Mouse (Mus musculus) heart, embryonic 16.5 days (tissue): ENCODE results near the gene Olfr600. TPM values are rescaled to one million over a fixed set of nuclear protein-coding genes. Genes with fewer than 3 reads are reported as not detected.
"Not testable (repeated sequence)": the region's sequence is repeated elsewhere in the genome, so short reads cannot be mapped to it uniquely, and the experiment has no call there.

Experiments
- ATAC-seq: fragments of 200-750 bp; cut with Nextera tagmentation; replicated peaks from 2 replicates; pipeline ENCODE4 v1.8.0; 2017; ENCODE audit warnings: moderate number of reproducible peaks; ENCODE audit not compliant: insufficient read depth, low FRiP score; ENCODE audit errors: extremely low read depth
- H3K27ac ChIP-seq: fragments of 300-500 bp; sonication (generic); 2 replicates; pipeline ENCODE4 v1.5.1; 2014; ENCODE audit warnings: mild to moderate bottlenecking, low read length, control low read depth, moderate library complexity
- H3K27me3 ChIP-seq: fragments of 300-500 bp; sonication (generic); 2 replicates; pipeline ENCODE4 v1.6.1; 2014; ENCODE audit warnings: low read length, mixed read lengths; ENCODE audit not compliant: control insufficient read depth, insufficient read depth
- H3K36me3 ChIP-seq: fragments of 300-500 bp; sonication (generic); 2 replicates; pipeline ENCODE4 v1.6.1; 2014; ENCODE audit not compliant: control insufficient read depth, insufficient read depth
- H3K4me1 ChIP-seq: fragments of 300-500 bp; sonication (generic); 2 replicates; pipeline ENCODE4 v1.6.1; 2014; ENCODE audit warnings: low read length, mixed read lengths; ENCODE audit not compliant: control insufficient read depth, insufficient read depth
- H3K4me2 ChIP-seq: fragments of 300-500 bp; sonication (generic); 2 replicates; pipeline ENCODE4 v1.6.1; 2014; ENCODE audit warnings: low read depth, mild to moderate bottlenecking, control low read depth, low read length
- H3K4me3 ChIP-seq: fragments of 300-500 bp; sonication (generic); 2 replicates; pipeline ENCODE4 v1.5.1; 2014; ENCODE audit warnings: mild to moderate bottlenecking, control low read depth, low read length
- H3K9ac ChIP-seq: fragments of 300-500 bp; sonication (generic); 2 replicates; pipeline ENCODE4 v1.6.1; 2014; ENCODE audit warnings: low read length, control low read depth
- H3K9me3 ChIP-seq: fragments of 300-500 bp; sonication (generic); replicated peaks from 2 replicates; pipeline ENCODE4 v1.6.1; 2016; ENCODE audit warnings: low read length; ENCODE audit not compliant: control insufficient read depth
- WGBS: fragments of 180-500 bp; shearing (Covaris S2); extraction: QIAGEN DNeasy Blood & Tissue Kit; methylation state at CpG from one replicate; pipeline ENCODE4 v1.1.7; 2014; 5-methylcytosine and 5-hydroxymethylcytosine counted together
- polyA plus RNA-seq: library from polyadenylated mRNA; unstranded; fragments of >200 nt; fragmentation: Nextera tagmentation; extraction: Ambion mirVana; gene quantifications from 2 replicates; pipeline ENCODE4 v1.2.1, GENCODE M21; 2015

Olfr600 gene
- polyA plus RNA-seq = not detected in 2 replicates

GRCm38 (mm10) chr7:103349569-103349968, at the start of gene Olfr600:
Gene Olfr600, minus strand, starts transcription at chr7:103349669.
- Histone ChIP-seq H3K4me3 (no peak within 1 kb of the TSS), H3K4me2 (no peak within 1 kb of the TSS)

GRCm38 (mm10) chr7:103398981-103399380, 49.5 kb upstream of the Olfr600 start:
- no peaks in the 10 kb centered on the region for H3K36me3 ChIP-seq
- ATAC-seq = no peak
- H3K9me3 ChIP-seq = no peaks in the 10 kb centered on the region
- H3K4me1 ChIP-seq = no peaks in the 10 kb centered on the region
- no peaks in the 10 kb centered on the region for H3K27me3 ChIP-seq
- H3K27ac ChIP-seq = no peak overlapping the region
- no peak overlapping the region for H3K9ac ChIP-seq
- WGBS = 11% methylated on average over 1 of the region's 1 CpGs
- H3K4me2 ChIP-seq = no peak overlapping the region
- no peak overlapping the region for H3K4me3 ChIP-seq

More at GRCm38 (mm10) chr7:103349569-103349968, at the start of gene Olfr600:
- no peak for ATAC-seq
- H3K27me3 ChIP-seq = no peaks in the 10 kb centered on the region
- H3K27ac ChIP-seq = no peak within 1 kb of the TSS
- H3K9ac ChIP-seq = no peak within 1 kb of the TSS
- no peaks in the 10 kb centered on the region for H3K4me1 ChIP-seq
- no peaks in the 10 kb centered on the region for H3K9me3 ChIP-seq
- no peaks in the 10 kb centered on the region for H3K36me3 ChIP-seq

GRCm38 (mm10) chr7:103397758-103398157, 48.3 kb upstream of the Olfr600 start:
- no peak for ATAC-seq
- Histone ChIP-seq H3K4me3 (no peak overlapping the region), H3K9ac (no peak overlapping the region), H3K4me2 (no peak overlapping the region), H3K36me3 (no peaks in the 10 kb centered on the region), H3K27ac (no peak overlapping the region), H3K4me1 (no peaks in the 10 kb centered on the region), H3K27me3 (no peaks in the 10 kb centered on the region), H3K9me3 (no peaks in the 10 kb centered on the region)

- no peaks in the 10 kb centered on the region for H3K9me3 ChIP-seq
- H3K36me3 ChIP-seq = no peaks in the 10 kb centered on the region
- no peak within 1 kb of the TSS for H3K9ac ChIP-seq
- H3K27ac ChIP-seq = no peak within 1 kb of the TSS
- ATAC-seq = no peak
- no peaks in the 10 kb centered on the region for H3K27me3 ChIP-seq
- no peak within 1 kb of the TSS for H3K4me2 ChIP-seq
- no peaks in the 10 kb centered on the region for H3K4me1 ChIP-seq
- no peak within 1 kb of the TSS for H3K4me3 ChIP-seq
These were observed 36.6 kb upstream of the Olfr600 start, which contains the start of gene Olfr603 for GRCm38 (mm10) chr7:103386077-103386476. Gene Olfr603, minus strand, starts transcription at chr7:103386177.

- Histone ChIP-seq H3K27ac (no peak within 1 kb of the TSS), H3K36me3 (no peaks in the 10 kb centered on the region), H3K4me2 (no peak within 1 kb of the TSS), H3K4me3 (no peak within 1 kb of the TSS), H3K9me3 (no peaks in the 10 kb centered on the region), H3K9ac (no peak within 1 kb of the TSS), H3K4me1 (no peaks in the 10 kb centered on the region), H3K27me3 (no peaks in the 10 kb centered on the region)
- 91% methylated on average over 1 of the region's 1 CpGs for WGBS
- no peak for ATAC-seq
These were observed 13.1 kb upstream of the Olfr600 start, which contains the start of gene Olfr601 for GRCm38 (mm10) chr7:103362555-103362954. Gene Olfr601, minus strand, starts transcription at chr7:103362655.

GRCm38 (mm10) chr7:103335617-103336016, 13.9 kb downstream of the Olfr600 start, which contains the start of gene Olfr599:
Gene Olfr599, plus strand, starts transcription at chr7:103335917.
- 90% methylated on average over 1 of the region's 1 CpGs for WGBS
- Histone ChIP-seq H3K4me2 (no peak within 1 kb of the TSS), H3K27me3 (no peaks in the 10 kb centered on the region), H3K27ac (no peak within 1 kb of the TSS), H3K4me3 (no peak within 1 kb of the TSS), H3K4me1 (no peaks in the 10 kb centered on the region), H3K9ac (no peak within 1 kb of the TSS), H3K9me3 (no peaks in the 10 kb centered on the region), H3K36me3 (no peaks in the 10 kb centered on the region)
- ATAC-seq = no peak

GRCm38 (mm10) chr7:103323268-103323667, 26.2 kb downstream of the Olfr600 start, which contains the start of gene Olfr598:
Gene Olfr598, plus strand, starts transcription at chr7:103323568.
- no peaks in the 10 kb centered on the region for H3K4me1 ChIP-seq
- ATAC-seq = no peak

GRCm38 (mm10) chr7:103316015-103316414, 33.5 kb downstream of the Olfr600 start, which contains the start of gene Olfr597:
Gene Olfr597, plus strand, starts transcription at chr7:103316315.
- not testable (repeated sequence) for H3K9ac ChIP-seq
- 81% methylated on average over 2 of the region's 2 CpGs for WGBS

More at GRCm38 (mm10) chr7:103323268-103323667, 26.2 kb downstream of the Olfr600 start, which contains the start of gene Olfr598:
- no peak within 1 kb of the TSS for H3K9ac ChIP-seq
- H3K4me2 ChIP-seq = no peak within 1 kb of the TSS
- no peaks in the 10 kb centered on the region for H3K27me3 ChIP-seq
- no peaks in the 10 kb centered on the region for H3K9me3 ChIP-seq
- H3K36me3 ChIP-seq = no peaks in the 10 kb centered on the region
- H3K4me3 ChIP-seq = no peak within 1 kb of the TSS
- no peak within 1 kb of the TSS for H3K27ac ChIP-seq

GRCm38 (mm10) chr7:103305348-103305747, 44.1 kb downstream of the Olfr600 start, which contains the start of gene Olfr596:
Gene Olfr596, plus strand, starts transcription at chr7:103305648.
- H3K27me3 ChIP-seq, H3K4me2 ChIP-seq, H3K4me3 ChIP-seq, ATAC-seq, H3K27ac ChIP-seq, H3K4me1 ChIP-seq, H3K9ac ChIP-seq, H3K36me3 ChIP-seq, H3K9me3 ChIP-seq: not testable (repeated sequence)
- 73% methylated on average over 2 of the region's 2 CpGs for WGBS

More at GRCm38 (mm10) chr7:103316015-103316414, 33.5 kb downstream of the Olfr600 start, which contains the start of gene Olfr597:
- H3K4me1 ChIP-seq, H3K27ac ChIP-seq, H3K36me3 ChIP-seq, ATAC-seq, H3K27me3 ChIP-seq, H3K4me3 ChIP-seq, H3K9me3 ChIP-seq, H3K4me2 ChIP-seq: not testable (repeated sequence)
